Mouse (Mus musculus): Measurements from ENCODE around the gene Atp13a2. TPM values are rescaled to one million over a fixed set of nuclear protein-coding genes. Genes with fewer than 3 reads are reported as not detected.

Gene Atp13a2
- total RNA-seq (2014; rRNA removed), result 379 and 419 TPM in 2 replicates
- 182 and 201 TPM in 2 replicates for polyA plus RNA-seq (2015; fragmentation: Nextera tagmentation; extraction: Ambion mirVana)

DNA sequence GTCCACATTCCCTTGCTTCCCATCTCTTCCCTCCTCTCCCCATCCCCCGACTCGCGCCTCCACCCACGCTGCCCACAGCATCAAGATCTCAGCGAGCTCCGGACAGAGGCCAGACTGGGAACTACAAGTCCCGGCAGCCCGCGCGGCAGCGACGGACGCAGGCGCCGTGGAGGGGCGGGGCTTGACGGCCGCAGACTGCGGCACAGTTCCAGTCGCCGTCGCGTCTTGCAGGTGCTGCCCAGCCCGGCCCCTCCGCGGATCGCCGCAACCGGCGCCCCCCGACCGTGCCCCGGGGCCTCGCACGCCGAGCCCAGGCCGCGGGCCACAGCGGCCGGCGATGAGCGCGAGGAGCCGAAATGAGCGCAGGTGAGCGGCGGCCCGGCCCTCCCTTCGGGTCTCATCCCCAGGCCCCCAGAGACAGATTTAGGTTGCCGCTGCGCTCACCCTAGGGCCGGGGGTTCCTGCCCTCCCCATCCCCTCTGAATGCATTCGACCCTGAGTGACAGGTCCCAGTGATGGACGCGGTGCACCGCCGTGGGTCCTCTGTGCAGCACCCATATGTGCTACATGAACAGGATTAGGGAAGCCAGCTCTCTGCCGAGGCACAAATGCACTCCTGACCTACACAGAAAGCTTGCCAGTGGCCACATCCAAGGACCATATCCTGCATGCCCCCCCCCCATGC, at the start of gene Atp13a2:
Atp13a2 (plus strand) TSS at position 163 of the 685 bp plus-strand sequence.
- Histone ChIP-seq H3K27me3 (ENCODE audit: insufficient read depth, low read length) (no peaks in the 10 kb centered on the region), H3K4me2 (ENCODE audit: low read depth, low read length, poor library complexity, severe bottlenecking) (peak within 1 kb of the TSS; percentile 87), H3K9ac (replicated peaks; ENCODE audit: low read length, poor library complexity, severe bottlenecking) (peak within 1 kb of the TSS; percentile 92), H3K27ac (ENCODE audit: low read depth, low read length) (peak within 1 kb of the TSS; percentile 67), H3K4me1 (ENCODE audit: insufficient read depth, low read length) (peaks cover 6% of the 10 kb centered on the region; the same call in 1 of the 2 replicates), H3K9me3 (ENCODE audit: low read length) (no peaks in the 10 kb centered on the region), H3K4me3 (ENCODE audit: low read depth, low read length) (peak within 1 kb of the TSS; percentile 78), H3K36me3 (ENCODE audit: insufficient read depth, low read length) (peaks cover 4% of the 10 kb centered on the region; the same call in 1 of the 2 replicates)
- peak; percentile 94 for DNase-seq (ENCODE audit: low spot score)
- peak; percentile 66 for TF ChIP-seq CTCF (IDR thresholded peaks at IDR 0.05)
- under 1% methylated on average over 57 of the region's 58 CpGs for WGBS
- peak; percentile 89 for ATAC-seq (ENCODE audit: low FRiP score)

DNA sequence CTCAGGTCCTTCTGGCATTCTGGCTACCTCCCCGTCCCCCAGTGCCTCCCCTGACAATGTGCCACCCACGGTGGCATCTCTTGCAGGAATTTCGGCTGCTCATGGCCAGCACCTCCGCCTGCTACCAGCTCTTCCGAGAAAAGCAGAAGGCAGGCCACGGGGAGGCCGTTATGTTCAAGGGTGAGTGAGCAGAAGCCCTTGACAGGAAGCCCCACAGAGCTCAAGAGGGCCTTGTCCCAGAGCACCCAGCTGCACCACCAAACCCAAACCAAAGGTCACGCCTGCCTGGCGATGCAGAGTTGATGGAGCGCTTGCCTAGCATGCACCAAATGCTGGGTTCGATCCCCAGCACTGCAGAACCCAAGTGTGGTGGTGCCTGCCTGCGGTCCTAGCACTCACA, 42.3 kb upstream of the Atp13a2 start:
- WGBS, result 91% methylated on average over 12 of the region's 12 CpGs
- no peak for ATAC-seq (ENCODE audit: low FRiP score)
- H3K4me3 ChIP-seq (ENCODE audit: low read depth, low read length), result no peak overlapping the region
- no peak overlapping the region for H3K27ac ChIP-seq (ENCODE audit: low read depth, low read length)
- no peaks in the 10 kb centered on the region for H3K9me3 ChIP-seq (ENCODE audit: low read length)
- no peak overlapping the region for H3K9ac ChIP-seq (replicated peaks; ENCODE audit: low read length, poor library complexity, severe bottlenecking)
- no peak for DNase-seq (ENCODE audit: low spot score)
- no peak for TF ChIP-seq CTCF (IDR thresholded peaks at IDR 0.05)
- no peak overlapping the region for H3K4me2 ChIP-seq (ENCODE audit: low read depth, low read length, poor library complexity, severe bottlenecking)
- H3K4me1 ChIP-seq (ENCODE audit: insufficient read depth, low read length), result no peaks in the 10 kb centered on the region
- no peaks in the 10 kb centered on the region for H3K36me3 ChIP-seq (ENCODE audit: insufficient read depth, low read length)
- no peaks in the 10 kb centered on the region for H3K27me3 ChIP-seq (ENCODE audit: insufficient read depth, low read length)

DNA sequence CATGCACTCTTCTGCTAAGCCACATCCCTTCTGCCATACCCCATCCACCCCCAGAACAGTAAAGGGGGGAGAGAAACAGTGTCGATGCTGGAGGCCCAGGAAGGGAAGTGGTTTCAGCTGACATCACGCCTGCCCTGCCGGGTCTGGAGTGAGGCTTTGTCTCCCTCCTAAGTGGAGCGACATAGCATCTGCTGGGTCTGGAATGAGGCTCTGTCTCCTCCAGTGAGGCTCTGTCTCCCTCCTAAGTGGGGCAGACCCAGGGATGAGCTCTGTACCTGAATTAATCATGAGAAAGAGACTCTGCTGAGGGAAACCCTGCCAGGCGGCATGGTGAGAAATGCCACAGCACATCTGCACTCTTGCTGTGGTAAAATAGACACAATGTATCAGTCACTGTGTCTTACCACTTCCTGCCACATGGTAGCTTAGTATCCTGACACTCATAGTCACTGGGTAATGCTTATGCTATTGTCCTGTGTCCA, 41.7 kb upstream of the Atp13a2 start:
- DNase-seq (ENCODE audit: low spot score), result no peak
- WGBS, result 81% methylated on average over 5 of the region's 5 CpGs
- Histone ChIP-seq H3K4me2 (ENCODE audit: low read depth, low read length, poor library complexity, severe bottlenecking) (no peak overlapping the region), H3K27me3 (ENCODE audit: insufficient read depth, low read length) (no peaks in the 10 kb centered on the region), H3K36me3 (ENCODE audit: insufficient read depth, low read length) (no peaks in the 10 kb centered on the region), H3K4me3 (ENCODE audit: low read depth, low read length) (no peak overlapping the region), H3K9me3 (ENCODE audit: low read length) (no peaks in the 10 kb centered on the region), H3K9ac (replicated peaks; ENCODE audit: low read length, poor library complexity, severe bottlenecking) (no peak overlapping the region), H3K4me1 (ENCODE audit: insufficient read depth, low read length) (no peaks in the 10 kb centered on the region), H3K27ac (ENCODE audit: low read depth, low read length) (no peak overlapping the region)
- no peak for TF ChIP-seq CTCF (IDR thresholded peaks at IDR 0.05)
- ATAC-seq (ENCODE audit: low FRiP score), result no peak

DNA sequence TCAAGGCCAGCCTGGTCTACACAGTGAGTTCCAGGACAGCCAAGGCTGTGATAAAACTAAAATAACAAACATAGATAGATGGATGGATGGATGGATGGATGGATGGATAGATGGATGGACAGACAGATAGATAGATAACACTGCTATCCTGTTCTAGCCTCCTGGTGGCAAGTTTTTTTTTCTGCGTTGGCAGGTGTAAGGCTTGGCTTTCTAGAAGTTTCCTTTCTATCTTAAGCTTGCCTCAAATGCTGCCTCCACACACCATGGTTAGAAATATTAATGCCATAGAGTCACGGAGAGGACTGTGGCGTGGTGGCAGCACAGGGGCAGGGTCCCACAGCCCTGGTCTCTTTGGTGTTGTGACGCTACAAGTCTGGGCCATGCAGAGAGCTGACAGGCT, 41.1 kb upstream of the Atp13a2 start:
- H3K4me1 ChIP-seq (ENCODE audit: insufficient read depth, low read length), result no peaks in the 10 kb centered on the region
- H3K27me3 ChIP-seq (ENCODE audit: insufficient read depth, low read length), result no peaks in the 10 kb centered on the region
- H3K4me3 ChIP-seq (ENCODE audit: low read depth, low read length), result no peak overlapping the region
- WGBS, result 90% methylated on average over 4 of the region's 4 CpGs
- H3K36me3 ChIP-seq (ENCODE audit: insufficient read depth, low read length), result no peaks in the 10 kb centered on the region
- no peak overlapping the region for H3K9ac ChIP-seq (replicated peaks; ENCODE audit: low read length, poor library complexity, severe bottlenecking)
- H3K27ac ChIP-seq (ENCODE audit: low read depth, low read length), result no peak overlapping the region
- no peak overlapping the region for H3K4me2 ChIP-seq (ENCODE audit: low read depth, low read length, poor library complexity, severe bottlenecking)
- DNase-seq (ENCODE audit: low spot score), result no peak
- TF ChIP-seq CTCF (IDR thresholded peaks at IDR 0.05), result no peak
- no peak for ATAC-seq (ENCODE audit: low FRiP score)
- H3K9me3 ChIP-seq (ENCODE audit: low read length), result no peaks in the 10 kb centered on the region

- H3K9ac ChIP-seq (replicated peaks; ENCODE audit: low read length, poor library complexity, severe bottlenecking), result no peak overlapping the region
- TF ChIP-seq CTCF (IDR thresholded peaks at IDR 0.05), result no peak
- H3K27ac ChIP-seq (ENCODE audit: low read depth, low read length), result no peak overlapping the region
- no peaks in the 10 kb centered on the region for H3K36me3 ChIP-seq (ENCODE audit: insufficient read depth, low read length)
- H3K4me2 ChIP-seq (ENCODE audit: low read depth, low read length, poor library complexity, severe bottlenecking), result no peak overlapping the region
- H3K9me3 ChIP-seq (ENCODE audit: low read length), result no peaks in the 10 kb centered on the region
- H3K4me1 ChIP-seq (ENCODE audit: insufficient read depth, low read length), result no peaks in the 10 kb centered on the region
- WGBS, result 69% methylated on average over 4 of the region's 4 CpGs
- ATAC-seq (ENCODE audit: low FRiP score) (no peak), DNase-seq (ENCODE audit: low spot score) (no peak)
- H3K4me3 ChIP-seq (ENCODE audit: low read depth, low read length), result no peak overlapping the region
- H3K27me3 ChIP-seq (ENCODE audit: insufficient read depth, low read length), result no peaks in the 10 kb centered on the region
These were observed 40.6 kb upstream of the Atp13a2 start for GRCm38 (mm10) chr4:140946048-140946447.

GRCm38 (mm10) chr4:140946580-140947205, 40.0 kb upstream of the Atp13a2 start:
- Histone ChIP-seq H3K4me3 (ENCODE audit: low read depth, low read length) (no peak overlapping the region), H3K4me1 (ENCODE audit: insufficient read depth, low read length) (no peaks in the 10 kb centered on the region), H3K27me3 (ENCODE audit: insufficient read depth, low read length) (no peaks in the 10 kb centered on the region), H3K36me3 (ENCODE audit: insufficient read depth, low read length) (no peaks in the 10 kb centered on the region), H3K27ac (ENCODE audit: low read depth, low read length) (no peak overlapping the region), H3K9me3 (ENCODE audit: low read length) (no peaks in the 10 kb centered on the region), H3K9ac (replicated peaks; ENCODE audit: low read length, poor library complexity, severe bottlenecking) (no peak overlapping the region), H3K4me2 (ENCODE audit: low read depth, low read length, poor library complexity, severe bottlenecking) (no peak overlapping the region)
- WGBS, result 81% methylated on average over 14 of the region's 14 CpGs
- DNase-seq (ENCODE audit: low spot score), result no peak
- TF ChIP-seq CTCF (IDR thresholded peaks at IDR 0.05), result no peak
- no peak for ATAC-seq (ENCODE audit: low FRiP score)

All from midbrain, postnatal 0 days (tissue).